In the genomic region with DNA sequence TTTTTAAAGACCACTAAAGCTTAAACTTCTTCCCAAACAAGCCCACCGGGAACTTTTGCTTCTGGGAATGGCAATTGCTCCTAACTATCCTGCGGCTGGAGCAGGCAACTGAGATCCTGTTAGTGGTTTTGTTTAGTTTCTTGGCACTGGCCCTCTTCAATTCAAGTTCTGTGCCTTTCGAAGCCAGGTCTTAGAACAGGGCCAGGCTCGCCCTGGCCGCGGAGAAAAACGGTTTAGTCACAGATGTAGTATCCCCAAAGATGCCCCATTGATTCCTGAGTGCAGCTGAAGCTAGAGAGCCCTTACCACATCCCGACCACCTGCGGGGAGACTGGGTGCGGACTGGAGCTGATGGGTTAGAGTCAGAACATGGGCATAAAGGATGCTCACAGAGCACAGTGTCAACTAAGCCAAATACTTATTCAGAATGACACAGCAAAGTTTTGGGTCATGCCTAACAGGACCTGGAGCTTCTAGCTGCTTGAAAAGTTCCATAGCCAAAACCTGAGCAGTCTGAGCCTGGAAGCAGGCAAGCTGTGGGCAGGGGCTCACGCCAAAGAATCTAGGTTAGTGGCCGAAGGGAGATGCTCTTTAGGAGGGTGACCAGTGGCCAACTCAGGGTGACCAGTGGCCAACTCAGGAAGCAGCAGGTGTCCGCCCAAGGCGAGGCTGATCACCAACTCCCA, we compare ENCODE assay signal across 8 mouse cellular contexts. TPM values are rescaled to one million over a fixed set of nuclear protein-coding genes. Genes with fewer than 3 reads are reported as not detected.
DNase-seq lines count a peak whose midpoint lies in the region; ATAC-seq and TF ChIP-seq lines count a peak whose summit lies in the region.
"Had no signal": no experiment of that assay in that cellular context is flagged by ENCODE, and none has a peak within 500 bp of the region (broad histone marks: within the 10 kb centered on the region; RNA-seq: fewer than 3 reads in every experiment).

No protein-coding gene starts in this region.

- H3K79me2 ChIP-seq in liver, adult 2 months (ENCODE audit: control insufficient read depth, insufficient read depth, low read length) = no peaks in the 10 kb centered on the region

- WGBS in liver, adult 2 months = 48% methylated on average over 14 of the region's 14 CpGs
- 23% methylated on average over 14 of the region's 14 CpGs for WGBS in embryonic facial prominence, embryonic 15.5 days
- 26% methylated on average over 14 of the region's 14 CpGs for WGBS in hindbrain, embryonic 15.5 days
- WGBS in midbrain, postnatal 0 days = 18% methylated on average over 14 of the region's 14 CpGs

- no peaks in the 10 kb centered on the region for H3K27me3 ChIP-seq in liver, adult 2 months (ENCODE audit: control insufficient read depth, insufficient read depth, low read length)
- H3K27me3 ChIP-seq in embryonic facial prominence, embryonic 15.5 days = peaks cover 5% of the 10 kb centered on the region; the same call in 1 of the 2 replicates
- peaks cover 17% of the 10 kb centered on the region; the same call in 1 of the 2 replicates for H3K27me3 ChIP-seq in hindbrain, embryonic 15.5 days
- H3K27me3 ChIP-seq in midbrain, postnatal 0 days (ENCODE audit: insufficient read depth, low read length) = peaks cover 15% of the 10 kb centered on the region

- DNase-seq in liver, adult 2 months (ENCODE audit: extremely low read depth, low read depth, low spot score) = peak; percentile 15
- DNase-seq in liver = no peak
- DNase-seq in midbrain, postnatal 0 days (ENCODE audit: low spot score) = no peak
- no peak for DNase-seq in ovary, postnatal 14 days (ENCODE audit: low spot score)
- no peak for DNase-seq in adrenal gland, postnatal 14 days

- H3K9ac ChIP-seq in liver, adult 2 months (ENCODE audit: low read depth, low read length) = no peak overlapping the region
- H3K9ac ChIP-seq in embryonic facial prominence, embryonic 15.5 days = no peak overlapping the region
- 0 out of 2 replicates have a peak overlapping the region, but pooled peaks have one; percentile 23 for H3K9ac ChIP-seq in hindbrain, embryonic 15.5 days
- no peak overlapping the region for H3K9ac ChIP-seq in midbrain, postnatal 0 days (replicated peaks; ENCODE audit: low read length, poor library complexity, severe bottlenecking)

- H3K27ac ChIP-seq in liver, adult 2 months (replicated peaks; ENCODE audit: insufficient read depth, low read depth, low read length) = no peak overlapping the region
- 0 out of 2 replicates have a peak overlapping the region, but pooled peaks have one; percentile 17 for H3K27ac ChIP-seq in embryonic facial prominence, embryonic 15.5 days (replicated peaks)
- no peak overlapping the region for H3K27ac ChIP-seq in hindbrain, embryonic 15.5 days (replicated peaks)
- no peak overlapping the region for H3K27ac ChIP-seq in midbrain, postnatal 0 days (ENCODE audit: low read depth, low read length)

- peak overlapping the region; percentile 68; the same call in 1 of the 2 replicates for H3K4me3 ChIP-seq in liver, adult 2 months (ENCODE audit: insufficient read depth, low read depth, low read length)
- peak overlapping the region; percentile 66 for H3K4me3 ChIP-seq in embryonic facial prominence, embryonic 15.5 days (replicated peaks)
- peak overlapping the region; percentile 45 for H3K4me3 ChIP-seq in hindbrain, embryonic 15.5 days
- H3K4me3 ChIP-seq in midbrain, postnatal 0 days (ENCODE audit: low read depth, low read length) = peak overlapping the region; percentile 44
- H3K4me3 ChIP-seq: myocyte had no signal

- no peaks in the 10 kb centered on the region for H3K9me3 ChIP-seq in embryonic facial prominence, embryonic 15.5 days (replicated peaks)
- H3K9me3 ChIP-seq in hindbrain, embryonic 15.5 days = no peaks in the 10 kb centered on the region
- no peaks in the 10 kb centered on the region for H3K9me3 ChIP-seq in midbrain, postnatal 0 days (ENCODE audit: low read length)

- peak overlapping the region; percentile 80 for H3K4me2 ChIP-seq in embryonic facial prominence, embryonic 15.5 days (replicated peaks)
- H3K4me2 ChIP-seq in hindbrain, embryonic 15.5 days = peak overlapping the region; percentile 83
- peak overlapping the region; percentile 91 for H3K4me2 ChIP-seq in midbrain, postnatal 0 days (ENCODE audit: low read depth, low read length, poor library complexity, severe bottlenecking)

- H3K4me1 ChIP-seq in liver, adult 2 months (ENCODE audit: control insufficient read depth, insufficient read depth, low read length) = no peaks in the 10 kb centered on the region; the same call in 1 of the 2 replicates
- peaks cover 7% of the 10 kb centered on the region for H3K4me1 ChIP-seq in embryonic facial prominence, embryonic 15.5 days
- peaks cover 15% of the 10 kb centered on the region for H3K4me1 ChIP-seq in hindbrain, embryonic 15.5 days (replicated peaks)
- peaks cover 10% of the 10 kb centered on the region; the same call in 1 of the 2 replicates for H3K4me1 ChIP-seq in midbrain, postnatal 0 days (ENCODE audit: insufficient read depth, low read length)

- TF ChIP-seq POLR2A in liver, adult 2 months (IDR thresholded peaks at IDR 0.05; ENCODE audit: extremely low read depth, insufficient read depth, low read length) = no peak

- TF ChIP-seq CTCF in liver, adult 2 months (IDR thresholded peaks at IDR 0.05; ENCODE audit: low read depth, low read length) = no peak
- no peak for TF ChIP-seq CTCF in midbrain, postnatal 0 days (IDR thresholded peaks at IDR 0.05)

- ATAC-seq in embryonic facial prominence, embryonic 15.5 days (ENCODE audit: insufficient number of reproducible peaks, low FRiP score, low TSS enrichment, low read depth) = peak; percentile 11; the same call in 1 of the 2 replicates
- peak; percentile 66; the same call in 1 of the 2 replicates for ATAC-seq in hindbrain, embryonic 15.5 days (ENCODE audit: low FRiP score, low read depth)
- ATAC-seq in midbrain, postnatal 0 days (ENCODE audit: low FRiP score) = peak; percentile 42; the same call in 1 of the 2 replicates

- no peaks in the 10 kb centered on the region for H3K36me3 ChIP-seq in liver, adult 2 months (ENCODE audit: control insufficient read depth, insufficient read depth, low read length)
- H3K36me3 ChIP-seq in embryonic facial prominence, embryonic 15.5 days = peaks cover 8% of the 10 kb centered on the region
- no peaks in the 10 kb centered on the region for H3K36me3 ChIP-seq in hindbrain, embryonic 15.5 days
- H3K36me3 ChIP-seq in midbrain, postnatal 0 days (ENCODE audit: insufficient read depth, low read length) = no peaks in the 10 kb centered on the region

RNA-seq across cellular contexts. Expression of a gene that starts 1.6 kb away (rescaled TPM):
- total RNA-seq in liver, adult 2 months (2014; rRNA removed) = 0.37 and 0.40 TPM in 2 replicates
- 0.44 and 0.45 TPM in 2 replicates for polyA plus RNA-seq in liver, adult 2 months (2012; rRNA removed)
- 46.5 and 48.4 TPM in 2 replicates for polyA plus RNA-seq in embryonic facial prominence, embryonic 15.5 days (2015; fragmentation: Nextera tagmentation; extraction: Ambion mirVana)
- polyA plus RNA-seq in hindbrain, embryonic 15.5 days (2015; fragmentation: Nextera tagmentation; extraction: Ambion mirVana) = 7.8 and 9.5 TPM in 2 replicates
- total RNA-seq in midbrain, postnatal 0 days (2014; rRNA removed) = 1.3 and 3.5 TPM in 2 replicates
- 3.8 and 4.0 TPM in 2 replicates for polyA plus RNA-seq in midbrain, postnatal 0 days (2015; fragmentation: Nextera tagmentation; extraction: Ambion mirVana)
- total RNA-seq in adrenal gland, postnatal 14 days (2021) = 0.33 and 0.34 TPM in 2 replicates

RNA-seq across cellular contexts. Expression of a gene that starts 48.3 kb away (rescaled TPM):
- not detected in 2 replicates for total RNA-seq in liver, adult 2 months (2014; rRNA removed)
- polyA plus RNA-seq in liver, adult 2 months (2012; rRNA removed) = not detected in 2 replicates
- not detected in 2 replicates for polyA plus RNA-seq in embryonic facial prominence, embryonic 15.5 days (2015; fragmentation: Nextera tagmentation; extraction: Ambion mirVana)
- not detected in 2 replicates for polyA plus RNA-seq in hindbrain, embryonic 15.5 days (2015; fragmentation: Nextera tagmentation; extraction: Ambion mirVana)
- not detected in 2 replicates for total RNA-seq in midbrain, postnatal 0 days (2014; rRNA removed)
- not detected in 2 replicates for polyA plus RNA-seq in midbrain, postnatal 0 days (2015; fragmentation: Nextera tagmentation; extraction: Ambion mirVana)
- total RNA-seq in adrenal gland, postnatal 14 days (2021) = not detected in 2 replicates
- polyA plus RNA-seq: myocyte had no signal

Comparison
In these comparisons a context has a peak if more than half of its experiments do, and no peak if none do; other contexts are left out.
1. ATAC-seq: peak in every context shown above with its lines; median percentile 66 in hindbrain, embryonic 15.5 days; 42 in midbrain, postnatal 0 days; 11 in embryonic facial prominence, embryonic 15.5 days.